Mouse (Mus musculus) hindlimb bud, embryonic 11.5 days (tissue): Measurements from ENCODE around the gene Usp31.

ENCODE experiments used
- DNase-seq: peaks from one replicate; pipeline ENCODE4 v3.0.0-alpha.2; 2012; ENCODE audit warnings: low read depth, low spot score; ENCODE audit errors: extremely low spot score

Gene Usp31

GRCm38 (mm10) chr7:121660705-121661104 lies 46.3 kb downstream of the Usp31 start:
- DNase-seq = no peak

DNA sequence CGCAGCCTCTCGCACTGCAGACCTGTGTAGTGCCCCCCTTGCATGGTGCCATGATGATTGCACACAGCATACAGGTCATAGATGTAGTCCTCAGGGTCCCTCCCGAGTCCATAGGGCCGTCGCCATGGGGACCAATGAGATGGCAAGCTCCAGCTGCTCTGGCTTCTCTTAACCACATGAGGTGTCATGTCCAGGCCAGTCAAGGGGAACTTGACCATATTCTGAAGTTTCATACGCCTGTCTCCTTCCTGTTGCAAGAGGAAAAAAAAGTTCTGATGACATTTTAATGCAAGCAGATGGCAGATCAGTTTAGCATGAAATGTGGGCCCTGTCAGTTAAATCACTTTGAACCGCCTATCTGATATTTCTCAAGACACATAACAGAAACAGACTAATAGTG lies 48.2 kb downstream of the Usp31 start:
- DNase-seq = no peak

DNA sequence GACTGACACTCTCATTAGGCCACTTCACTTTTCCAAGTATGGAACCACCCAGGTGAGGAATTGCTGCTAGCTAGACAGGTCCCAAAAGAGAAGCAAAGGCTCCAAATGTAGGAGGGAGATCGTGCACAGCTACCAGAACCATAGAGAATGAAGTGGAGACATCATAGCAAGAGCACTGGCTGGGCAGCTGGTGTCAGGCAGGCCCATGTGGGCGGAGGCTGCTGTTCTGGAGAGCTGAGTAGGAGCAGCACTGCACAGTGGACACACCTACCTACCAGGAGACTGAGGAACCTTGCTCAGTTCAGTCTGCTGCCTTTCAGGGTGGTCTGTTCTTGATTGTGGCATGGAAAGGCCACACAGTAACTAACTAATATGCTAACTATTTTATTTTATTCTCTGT lies 52.4 kb downstream of the Usp31 start:
- no peak for DNase-seq

DNA sequence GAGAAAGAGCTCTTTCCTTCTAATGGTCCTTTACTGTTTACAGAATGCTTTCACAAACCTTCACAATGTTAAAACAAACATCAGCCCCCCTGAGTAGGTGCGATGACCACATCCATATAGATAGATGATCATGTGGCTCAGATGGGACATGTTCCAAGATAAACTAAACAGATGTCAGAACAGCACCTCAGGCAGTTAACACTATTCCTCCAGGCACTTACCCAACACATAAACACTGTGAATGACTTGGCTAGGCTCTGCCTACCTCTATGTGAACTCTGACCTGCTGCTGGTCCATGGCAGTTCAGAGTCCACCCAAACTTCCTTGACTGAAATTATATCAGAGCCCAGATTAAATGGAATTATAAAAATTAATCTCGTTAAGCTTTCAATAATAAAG lies 54.4 kb downstream of the Usp31 start:
- DNase-seq = no peak

DNA sequence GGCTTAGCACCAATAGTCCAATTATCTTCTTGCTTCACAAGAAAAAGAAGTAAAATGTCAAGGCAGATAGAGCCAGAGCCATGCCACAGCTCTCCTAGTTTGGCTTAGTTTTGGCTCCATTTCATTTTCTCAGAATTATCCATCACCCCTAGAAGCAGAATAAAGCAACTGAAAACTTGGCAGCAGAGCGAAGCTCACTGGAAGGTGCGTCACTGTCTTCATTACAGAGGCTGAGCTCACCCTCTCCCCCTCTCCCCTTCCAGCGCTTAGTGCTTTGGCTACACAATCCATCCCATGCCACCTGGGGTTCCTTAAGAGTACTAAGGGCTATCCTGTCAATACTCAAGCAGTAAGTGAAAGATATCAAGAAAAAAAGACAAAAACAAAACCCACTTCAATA lies 56.3 kb downstream of the Usp31 start:
- DNase-seq = no peak

DNA sequence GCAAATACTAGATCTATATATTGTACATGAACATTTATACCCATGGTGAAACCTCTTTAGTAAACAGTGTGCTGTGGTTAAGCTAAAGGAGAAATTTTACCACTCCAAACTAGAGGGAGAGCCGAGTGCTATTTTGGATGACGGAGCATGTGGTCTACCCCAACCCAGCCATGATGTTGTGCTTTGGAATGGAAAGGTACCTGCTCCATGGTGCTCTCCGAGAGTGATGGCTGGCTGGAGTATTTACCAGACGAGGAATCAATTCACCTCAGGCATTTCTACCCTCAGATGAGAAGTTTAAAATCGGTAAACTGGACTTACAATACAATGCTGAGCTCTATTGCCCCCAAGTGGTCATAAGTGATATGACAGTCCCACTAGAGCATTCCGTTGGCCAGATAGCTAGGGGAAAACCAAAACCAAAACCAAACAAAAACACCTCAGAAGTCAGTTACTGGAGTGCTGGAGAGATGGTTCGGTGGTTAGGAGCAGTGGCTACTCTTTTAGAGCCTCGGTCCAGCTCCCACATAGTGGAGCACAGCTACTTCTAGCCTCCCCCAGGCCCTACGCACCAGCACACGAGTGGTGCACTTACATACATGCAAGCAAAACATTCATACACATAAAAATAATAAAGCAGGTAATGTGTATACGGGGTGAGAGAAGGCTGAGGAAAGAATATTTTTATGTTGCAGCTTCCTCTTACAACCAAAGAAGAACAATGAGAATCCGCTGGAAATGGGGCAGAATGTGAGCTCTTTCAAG lies 65.9 kb downstream of the Usp31 start:
- peak; percentile 56 for DNase-seq

GRCm38 (mm10) chr7:121636732-121637131 lies 70.3 kb downstream of the Usp31 start:
- DNase-seq = no peak

- no peak for DNase-seq
These were observed 72.8 kb downstream of the Usp31 start for GRCm38 (mm10) chr7:121634236-121634635.

DNA sequence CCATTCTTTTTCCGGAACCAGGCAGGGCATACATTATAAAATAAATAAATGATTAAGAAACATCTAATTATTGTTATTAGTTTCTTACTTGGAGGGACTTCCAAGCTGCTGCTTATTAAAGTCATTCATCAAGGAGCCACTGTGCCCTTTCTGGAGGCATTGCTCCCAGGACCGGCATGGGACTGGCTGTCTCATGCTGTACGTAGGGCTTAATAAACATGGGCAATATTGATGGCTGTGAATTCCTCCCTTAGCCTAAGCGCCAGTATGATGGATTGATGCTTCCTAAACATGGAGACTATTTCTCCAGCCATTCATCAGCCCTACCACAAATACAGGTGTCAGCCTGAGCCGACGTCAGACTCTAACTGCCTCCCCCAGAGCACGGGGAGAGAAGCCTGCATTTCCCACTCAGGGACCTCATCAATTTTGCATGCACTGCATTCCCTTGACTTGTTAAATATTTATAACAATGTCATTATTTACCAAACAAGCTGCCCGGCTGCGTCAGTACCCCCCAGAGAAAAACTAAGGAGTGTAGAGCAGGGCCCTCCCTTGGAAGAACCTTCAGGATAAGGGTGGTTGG lies 84.1 kb downstream of the Usp31 start:
- DNase-seq = no peak

- no peak for DNase-seq
These were observed 84.6 kb downstream of the Usp31 start for GRCm38 (mm10) chr7:121622433-121622832.

DNA sequence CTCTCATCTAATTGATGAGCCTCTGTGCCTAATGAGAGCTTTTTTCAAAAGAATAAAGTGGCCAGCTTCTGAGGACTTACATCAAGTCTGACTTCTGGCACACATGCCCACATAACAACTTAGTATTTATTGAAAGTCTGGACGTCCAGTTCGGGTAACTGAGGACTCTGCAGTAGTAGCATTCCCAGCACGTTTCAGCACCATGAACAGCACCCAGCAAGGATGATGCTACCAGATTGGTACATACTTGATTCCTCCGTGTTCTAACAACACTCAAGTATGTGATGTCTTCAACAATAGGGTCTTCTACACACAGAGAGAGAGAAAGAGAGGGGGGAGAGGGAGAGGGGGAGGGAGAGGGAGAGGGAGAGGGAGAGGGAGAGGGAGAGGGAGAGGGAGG lies 105.4 kb downstream of the Usp31 start:
- peak; percentile 35 for DNase-seq

DNA sequence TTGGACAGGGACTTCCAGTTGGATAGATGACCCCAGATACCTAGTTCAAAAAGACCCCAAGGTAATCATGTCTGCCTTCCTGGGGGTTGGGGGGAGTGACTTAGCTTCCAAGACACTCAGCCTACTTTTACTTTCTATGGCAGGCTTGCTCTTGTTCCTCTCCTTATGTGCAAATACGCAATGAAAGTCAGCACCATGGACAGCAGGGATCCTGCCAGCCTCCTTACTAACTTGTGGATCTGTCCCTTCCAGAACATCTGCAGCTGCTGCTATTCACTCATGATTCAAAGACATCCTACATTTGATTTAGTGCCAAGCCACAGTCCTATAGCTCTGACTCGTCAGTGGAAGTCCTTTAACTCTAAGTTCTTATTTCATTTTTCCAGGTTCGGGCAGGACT lies 110.7 kb downstream of the Usp31 start:
- DNase-seq = peak; percentile 56

DNA sequence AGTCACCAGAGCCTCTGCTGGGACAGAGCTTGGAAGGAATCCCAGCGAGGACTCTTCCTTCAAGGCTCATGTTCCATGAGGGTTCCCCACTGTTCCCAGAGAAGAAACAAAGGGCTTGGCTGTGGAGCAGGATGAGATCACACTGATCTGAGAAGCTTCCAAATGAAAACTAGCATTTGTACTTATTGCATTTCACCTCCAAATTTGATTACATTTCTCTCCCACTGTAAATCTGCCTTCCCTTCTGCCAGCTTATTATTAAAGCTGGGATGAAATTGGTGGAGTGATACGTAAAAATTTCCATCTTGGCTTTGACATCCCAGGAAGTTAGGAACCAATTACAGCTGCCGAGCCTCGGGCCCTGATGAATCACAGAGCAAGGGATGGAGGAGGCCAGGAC lies 111.6 kb downstream of the Usp31 start:
- DNase-seq = no peak

DNA sequence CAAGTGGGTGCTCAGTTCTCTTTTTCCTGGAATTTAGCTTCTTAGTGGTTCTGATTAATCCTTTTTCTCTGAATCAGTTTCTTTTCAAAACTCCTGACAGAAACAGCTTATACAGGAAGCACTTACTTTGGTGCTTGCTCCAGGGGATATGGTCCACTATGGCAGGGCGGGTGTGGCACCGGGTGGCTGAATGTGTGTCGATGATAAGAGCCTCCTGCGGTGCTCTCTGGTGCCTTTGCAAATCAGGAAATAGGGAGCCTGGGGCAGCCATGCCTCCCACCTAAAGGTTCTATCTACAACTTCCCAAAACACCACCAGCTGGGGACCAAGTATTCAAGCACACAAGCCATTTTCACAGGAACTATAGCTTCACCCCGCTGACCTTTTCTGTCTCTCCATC lies 112.0 kb downstream of the Usp31 start:
- no peak for DNase-seq

GRCm38 (mm10) chr7:121594623-121595022 lies 112.4 kb downstream of the Usp31 start:
- DNase-seq = no peak
